Mouse (Mus musculus): ENCODE results near the gene Slc2a9. TPM values are rescaled to one million over a fixed set of nuclear protein-coding genes. Genes with fewer than 3 reads are reported as not detected.

The Slc2a9 gene
- total and polyA plus RNA-seq, 3 experiments = 1.6 to 2.8 (median 2.3) TPM

GRCm38 (mm10) chr5:38359716-38360115 is 143.2 kb downstream of the Slc2a9 start:
- no peak for TF ChIP-seq USF1 (IDR thresholded peaks at IDR 0.05; ENCODE audit: low read depth, low read length)
- TF ChIP-seq SIN3A (IDR thresholded peaks at IDR 0.05; ENCODE audit: low read length) = no peak
- TF ChIP-seq ZKSCAN1 (IDR thresholded peaks at IDR 0.05; ENCODE audit: borderline replicate concordance, low read depth, low read length) = no peak
- TF ChIP-seq MAX (IDR thresholded peaks at IDR 0.05; ENCODE audit: low read length) = no peak
- no peak for TF ChIP-seq ETS1 (conservative IDR thresholded peaks at IDR 0.05; ENCODE audit: low read depth, low read length)
- TF ChIP-seq E2F4 (IDR thresholded peaks at IDR 0.05; ENCODE audit: insufficient replicate concordance, low read depth, low read length) = no peak
- no peak for TF ChIP-seq MAFK (IDR thresholded peaks at IDR 0.05; ENCODE audit: insufficient replicate concordance, low read length)
- no peak for TF ChIP-seq HCFC1 (IDR thresholded peaks at IDR 0.05; ENCODE audit: low read depth, low read length)
- TF ChIP-seq TCF12 (IDR thresholded peaks at IDR 0.05; ENCODE audit: low read depth, low read length) = no peak
- dilution Hi-C loops (cut with MboI; ENCODE audit: extremely low pct_ligation_motif_present, extremely low pct_unique_long_range_greater_than_20kb, low sequenced_read_pairs) (no loop called here), in situ Hi-C loops (cut with MboI; ENCODE audit: low pct_ligation_motif_present, low pct_unique_long_range_greater_than_20kb, low sequenced_read_pairs) (no loop called here)
- Histone ChIP-seq H3K36me3 (replicated peaks in 1 of 2; ENCODE audit: control insufficient read depth in 1 of 2, insufficient read depth in 1 of 2, low read length in 1 of 2) (no peaks in the 10 kb centered on the region), H3K27me3 (replicated peaks) (no peaks in the 10 kb centered on the region), H3K9me3 (replicated peaks; ENCODE audit: low read length) (no peaks in the 10 kb centered on the region), H3K4me1 (ENCODE audit: control insufficient read depth in 1 of 2, insufficient read depth in 2 of 2) (peaks cover 0 to 5% of the 10 kb centered on the region in 2 experiments; a peak in 1 of 4 replicates), H3K9ac (ENCODE audit: insufficient read depth, low read depth) (no peak overlapping the region), H3K27ac (ENCODE audit: insufficient read depth, low read depth) (no peak overlapping the region), H3K4me2 (ENCODE audit: insufficient read depth, low read depth, poor library complexity, severe bottlenecking) (no peak overlapping the region), H3K79me2 (replicated peaks; ENCODE audit: control insufficient read depth, extremely low read depth, insufficient read depth, poor library complexity, severe bottlenecking) (no peaks in the 10 kb centered on the region), H3K4me3 (replicated peaks in 1 of 3; ENCODE audit: low read depth in 2 of 3, low read length in 2 of 3, poor library complexity in 1 of 3) (no peak overlapping the region)
- no peak for DNase-seq (ENCODE audit: extremely low read depth)

DNA sequence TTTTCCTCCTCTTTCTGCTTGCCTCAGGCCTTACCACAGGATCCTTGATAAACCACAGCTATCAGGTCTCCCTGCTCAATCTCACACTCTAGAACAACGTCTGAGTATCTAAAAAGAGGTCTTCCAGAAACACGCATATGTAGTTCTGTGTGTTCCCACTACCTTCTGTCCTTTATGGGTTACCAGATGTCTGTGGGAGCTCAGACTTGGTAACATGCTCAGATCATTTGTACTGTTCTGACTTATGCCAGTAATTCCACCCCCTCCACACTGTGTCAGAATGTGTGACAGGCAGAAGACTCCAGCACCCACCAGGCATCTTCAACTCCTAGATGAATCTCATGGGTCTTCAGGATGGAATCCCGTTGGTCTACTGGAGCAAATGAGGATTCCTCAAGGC is 146.0 kb downstream of the Slc2a9 start:
- Histone ChIP-seq H3K27me3 (replicated peaks) (peaks cover 5% of the 10 kb centered on the region), H3K9me3 (replicated peaks; ENCODE audit: low read length) (no peaks in the 10 kb centered on the region), H3K36me3 (replicated peaks in 1 of 2; ENCODE audit: control insufficient read depth in 1 of 2, insufficient read depth in 1 of 2, low read length in 1 of 2) (no peaks in the 10 kb centered on the region), H3K79me2 (replicated peaks; ENCODE audit: control insufficient read depth, extremely low read depth, insufficient read depth, poor library complexity, severe bottlenecking) (no peaks in the 10 kb centered on the region), H3K27ac (ENCODE audit: insufficient read depth, low read depth) (no peak overlapping the region), H3K4me1 (ENCODE audit: control insufficient read depth in 1 of 2, insufficient read depth in 2 of 2) (no peaks in the 10 kb centered on the region), H3K4me2 (ENCODE audit: insufficient read depth, low read depth, poor library complexity, severe bottlenecking) (no peak overlapping the region), H3K4me3 (replicated peaks in 1 of 3; ENCODE audit: low read depth in 2 of 3, low read length in 2 of 3, poor library complexity in 1 of 3) (no peak overlapping the region), H3K9ac (ENCODE audit: insufficient read depth, low read depth) (no peak overlapping the region)
- dilution Hi-C loops (cut with MboI; ENCODE audit: extremely low pct_ligation_motif_present, extremely low pct_unique_long_range_greater_than_20kb, low sequenced_read_pairs) (no loop called here), in situ Hi-C loops (cut with MboI; ENCODE audit: low pct_ligation_motif_present, low pct_unique_long_range_greater_than_20kb, low sequenced_read_pairs) (no loop called here)
- TF ChIP-seq JUND (conservative IDR thresholded peaks at IDR 0.05; ENCODE audit: low read depth, low read length) (no peak), RAD21 (IDR thresholded peaks at IDR 0.05; ENCODE audit: low read depth, low read length) (no peak), MAZ (IDR thresholded peaks at IDR 0.05; ENCODE audit: low read depth, low read length) (no peak), IRF4 (IDR thresholded peaks at IDR 0.05; ENCODE audit: low read depth, low read length) (no peak), PAX5 (IDR thresholded peaks at IDR 0.05; ENCODE audit: low read length) (no peak)
- no peak for DNase-seq (ENCODE audit: extremely low read depth)

Data from CH12.LX (cell line).